Mouse (Mus musculus): ENCODE data around the gene Brf1. TPM values are rescaled to one million over a fixed set of nuclear protein-coding genes. Genes with fewer than 3 reads are reported as not detected.

Gene Brf1
- polyA plus RNA-seq, 1 experiment from 2014 or later = 55.5 TPM

- Histone ChIP-seq H3K4me1 (replicated peaks; ENCODE audit: control insufficient read depth, insufficient read depth, low read length) (peaks cover 3% of the 10 kb centered on the region; the same call in 1 of the 2 replicates), H3K9ac (ENCODE audit: low read length) (no peak overlapping the region), H3K9me3 (ENCODE audit: control insufficient read depth, low read length) (no peaks in the 10 kb centered on the region), H3K4me3 (ENCODE audit: low read length) (no peak overlapping the region), H3K27ac (ENCODE audit: low read length) (no peak overlapping the region), H3K36me3 (ENCODE audit: control insufficient read depth, insufficient read depth, low read length) (no peaks in the 10 kb centered on the region), H3K4me2 (ENCODE audit: low read depth, low read length) (no peak overlapping the region), H3K27me3 (ENCODE audit: control insufficient read depth, insufficient read depth, low read depth, low read length) (no peaks in the 10 kb centered on the region)
- 84% methylated on average over 4 of the region's 4 CpGs for WGBS
- ATAC-seq (ENCODE audit: low read depth) = no peak
Measured at GRCm38 (mm10) chr12:113036996-113037395, 36.5 kb upstream of the Brf1 start.

GRCm38 (mm10) chr12:113035093-113035492 lies 34.6 kb upstream of the Brf1 start:
- no peak overlapping the region for H3K27ac ChIP-seq (ENCODE audit: low read length)
- no peaks in the 10 kb centered on the region for H3K9me3 ChIP-seq (ENCODE audit: control insufficient read depth, low read length)
- 51% methylated on average over 2 of the region's 2 CpGs for WGBS
- H3K4me1 ChIP-seq (replicated peaks; ENCODE audit: control insufficient read depth, insufficient read depth, low read length) = no peaks in the 10 kb centered on the region
- ATAC-seq (ENCODE audit: low read depth) = no peak
- no peaks in the 10 kb centered on the region for H3K36me3 ChIP-seq (ENCODE audit: control insufficient read depth, insufficient read depth, low read length)
- no peak overlapping the region for H3K4me3 ChIP-seq (ENCODE audit: low read length)
- H3K27me3 ChIP-seq (ENCODE audit: control insufficient read depth, insufficient read depth, low read depth, low read length) = no peaks in the 10 kb centered on the region
- no peak overlapping the region for H3K9ac ChIP-seq (ENCODE audit: low read length)
- H3K4me2 ChIP-seq (ENCODE audit: low read depth, low read length) = no peak overlapping the region

GRCm38 (mm10) chr12:113032296-113033250 lies 32.1 kb upstream of the Brf1 start:
- 0 out of 2 replicates have a peak, but pooled peaks have one; percentile 26 for ATAC-seq (ENCODE audit: low read depth)
- Histone ChIP-seq H3K27me3 (ENCODE audit: control insufficient read depth, insufficient read depth, low read depth, low read length) (no peaks in the 10 kb centered on the region), H3K36me3 (ENCODE audit: control insufficient read depth, insufficient read depth, low read length) (no peaks in the 10 kb centered on the region), H3K4me1 (replicated peaks; ENCODE audit: control insufficient read depth, insufficient read depth, low read length) (no peaks in the 10 kb centered on the region), H3K9me3 (ENCODE audit: control insufficient read depth, low read length) (no peaks in the 10 kb centered on the region), H3K4me2 (ENCODE audit: low read depth, low read length) (no peak overlapping the region), H3K27ac (ENCODE audit: low read length) (no peak overlapping the region), H3K4me3 (ENCODE audit: low read length) (no peak overlapping the region), H3K9ac (ENCODE audit: low read length) (no peak overlapping the region)
- WGBS = 68% methylated on average over 11 of the region's 11 CpGs

- H3K27me3 ChIP-seq (ENCODE audit: control insufficient read depth, insufficient read depth, low read depth, low read length) = no peaks in the 10 kb centered on the region
- H3K4me3 ChIP-seq (ENCODE audit: low read length) = no peak overlapping the region
- no peak overlapping the region for H3K27ac ChIP-seq (ENCODE audit: low read length)
- H3K4me2 ChIP-seq (ENCODE audit: low read depth, low read length) = no peak overlapping the region
- no peak for ATAC-seq (ENCODE audit: low read depth)
- no peaks in the 10 kb centered on the region for H3K4me1 ChIP-seq (replicated peaks; ENCODE audit: control insufficient read depth, insufficient read depth, low read length)
- H3K9me3 ChIP-seq (ENCODE audit: control insufficient read depth, low read length) = no peaks in the 10 kb centered on the region
- WGBS = 83% methylated on average over 6 of the region's 6 CpGs
- no peaks in the 10 kb centered on the region for H3K36me3 ChIP-seq (ENCODE audit: control insufficient read depth, insufficient read depth, low read length)
- no peak overlapping the region for H3K9ac ChIP-seq (ENCODE audit: low read length)
Measured at GRCm38 (mm10) chr12:113031441-113031840, 30.9 kb upstream of the Brf1 start.

- Histone ChIP-seq H3K9ac (ENCODE audit: low read length) (no peak overlapping the region), H3K27ac (ENCODE audit: low read length) (no peak overlapping the region), H3K4me3 (ENCODE audit: low read length) (no peak overlapping the region), H3K9me3 (ENCODE audit: control insufficient read depth, low read length) (no peaks in the 10 kb centered on the region), H3K4me1 (replicated peaks; ENCODE audit: control insufficient read depth, insufficient read depth, low read length) (no peaks in the 10 kb centered on the region), H3K36me3 (ENCODE audit: control insufficient read depth, insufficient read depth, low read length) (no peaks in the 10 kb centered on the region), H3K4me2 (ENCODE audit: low read depth, low read length) (no peak overlapping the region), H3K27me3 (ENCODE audit: control insufficient read depth, insufficient read depth, low read depth, low read length) (no peaks in the 10 kb centered on the region)
- whole genome bisulfite sequencing = 75% methylated on average over 9 of the region's 9 CpGs
- ATAC-seq (ENCODE audit: low read depth) = no peak
Measured at GRCm38 (mm10) chr12:113030993-113031392, 30.5 kb upstream of the Brf1 start.

- Histone ChIP-seq H3K36me3 (ENCODE audit: control insufficient read depth, insufficient read depth, low read length) (no peaks in the 10 kb centered on the region), H3K9ac (ENCODE audit: low read length) (no peak overlapping the region), H3K27ac (ENCODE audit: low read length) (no peak overlapping the region), H3K4me3 (ENCODE audit: low read length) (no peak overlapping the region), H3K27me3 (ENCODE audit: control insufficient read depth, insufficient read depth, low read depth, low read length) (no peaks in the 10 kb centered on the region), H3K9me3 (ENCODE audit: control insufficient read depth, low read length) (no peaks in the 10 kb centered on the region), H3K4me2 (ENCODE audit: low read depth, low read length) (no peak overlapping the region), H3K4me1 (replicated peaks; ENCODE audit: control insufficient read depth, insufficient read depth, low read length) (no peaks in the 10 kb centered on the region)
- 40% methylated on average over 4 of the region's 4 CpGs for WGBS
- ATAC-seq (ENCODE audit: low read depth) = no peak
Measured at GRCm38 (mm10) chr12:113030046-113030445, 29.5 kb upstream of the Brf1 start.

GRCm38 (mm10) chr12:113028898-113029297 lies 28.4 kb upstream of the Brf1 start:
- H3K4me3 ChIP-seq (ENCODE audit: low read length) = no peak overlapping the region
- no peak for ATAC-seq (ENCODE audit: low read depth)
- H3K4me1 ChIP-seq (replicated peaks; ENCODE audit: control insufficient read depth, insufficient read depth, low read length) = no peaks in the 10 kb centered on the region
- no peak overlapping the region for H3K27ac ChIP-seq (ENCODE audit: low read length)
- H3K27me3 ChIP-seq (ENCODE audit: control insufficient read depth, insufficient read depth, low read depth, low read length) = no peaks in the 10 kb centered on the region
- H3K9me3 ChIP-seq (ENCODE audit: control insufficient read depth, low read length) = no peaks in the 10 kb centered on the region
- H3K4me2 ChIP-seq (ENCODE audit: low read depth, low read length) = no peak overlapping the region
- H3K9ac ChIP-seq (ENCODE audit: low read length) = no peak overlapping the region
- 74% methylated on average over 9 of the region's 9 CpGs for WGBS
- H3K36me3 ChIP-seq (ENCODE audit: control insufficient read depth, insufficient read depth, low read length) = no peaks in the 10 kb centered on the region

GRCm38 (mm10) chr12:113028067-113028466 lies 27.6 kb upstream of the Brf1 start:
- H3K36me3 ChIP-seq (ENCODE audit: control insufficient read depth, insufficient read depth, low read length) = no peaks in the 10 kb centered on the region
- WGBS = 73% methylated on average over 5 of the region's 5 CpGs
- no peak for ATAC-seq (ENCODE audit: low read depth)
- no peak overlapping the region for H3K9ac ChIP-seq (ENCODE audit: low read length)
- H3K4me3 ChIP-seq (ENCODE audit: low read length) = no peak overlapping the region
- H3K27ac ChIP-seq (ENCODE audit: low read length) = no peak overlapping the region
- H3K4me1 ChIP-seq (replicated peaks; ENCODE audit: control insufficient read depth, insufficient read depth, low read length) = no peaks in the 10 kb centered on the region
- H3K27me3 ChIP-seq (ENCODE audit: control insufficient read depth, insufficient read depth, low read depth, low read length) = no peaks in the 10 kb centered on the region
- no peak overlapping the region for H3K4me2 ChIP-seq (ENCODE audit: low read depth, low read length)
- H3K9me3 ChIP-seq (ENCODE audit: control insufficient read depth, low read length) = no peaks in the 10 kb centered on the region

- no peaks in the 10 kb centered on the region for H3K27me3 ChIP-seq (ENCODE audit: control insufficient read depth, insufficient read depth, low read depth, low read length)
- 88% methylated on average over 2 of the region's 2 CpGs for WGBS
- H3K36me3 ChIP-seq (ENCODE audit: control insufficient read depth, insufficient read depth, low read length) = no peaks in the 10 kb centered on the region
- H3K4me1 ChIP-seq (replicated peaks; ENCODE audit: control insufficient read depth, insufficient read depth, low read length) = no peaks in the 10 kb centered on the region
- H3K4me2 ChIP-seq (ENCODE audit: low read depth, low read length) = no peak overlapping the region
- H3K9ac ChIP-seq (ENCODE audit: low read length) = no peak overlapping the region
- no peak overlapping the region for H3K27ac ChIP-seq (ENCODE audit: low read length)
- ATAC-seq (ENCODE audit: low read depth) = no peak
- no peaks in the 10 kb centered on the region for H3K9me3 ChIP-seq (ENCODE audit: control insufficient read depth, low read length)
- H3K4me3 ChIP-seq (ENCODE audit: low read length) = no peak overlapping the region
Measured at GRCm38 (mm10) chr12:113027495-113027894, 27.0 kb upstream of the Brf1 start.
